ENCODE assay signal across 18 mouse cellular contexts in genomic region chr1:55109066-55109766, GRCm38 (mm10).
"Had no signal": no experiment of that assay in that cellular context is flagged by ENCODE, and none has a peak within 500 bp of the region (broad histone marks: within the 10 kb centered on the region; RNA-seq: fewer than 3 reads in every experiment).

No protein-coding gene starts in this region.

- H3K9me3 ChIP-seq: midbrain, embryonic 10.5 days; midbrain, embryonic 12.5 days; neural tube, embryonic 15.5 days had no signal

- H3K4me2 ChIP-seq: lung, embryonic 14.5 days; midbrain, embryonic 12.5 days; neural tube, embryonic 13.5 days; neural tube, embryonic 15.5 days had no signal

- H3K36me3 ChIP-seq: midbrain, embryonic 10.5 days; midbrain, embryonic 12.5 days; neural tube, embryonic 13.5 days; neural tube, embryonic 15.5 days had no signal

- DNase-seq: lung, embryonic 14.5 days; lung, postnatal 10 days; lung, postnatal 4 days; midbrain, embryonic 14.5 days; retina, postnatal 1 day; right cerebral cortex, adult 18-20 months; right cerebral cortex, postnatal 25 days; right cerebral cortex, postnatal 4 days; spleen, adult 18-20 months; thymus, adult 18-20 months; thymus, postnatal 14 days; thymus, postnatal 36 days had no signal

- H3K27me3 ChIP-seq: midbrain, embryonic 12.5 days; neural tube, embryonic 13.5 days; neural tube, embryonic 15.5 days had no signal

- H3K9ac ChIP-seq: lung, embryonic 14.5 days; midbrain, embryonic 12.5 days; neural tube, embryonic 13.5 days; neural tube, embryonic 15.5 days had no signal

- H3K4me1 ChIP-seq: midbrain, embryonic 10.5 days; midbrain, embryonic 12.5 days; neural tube, embryonic 13.5 days; neural tube, embryonic 15.5 days had no signal

- ATAC-seq: midbrain, embryonic 16.5 days had no signal

- H3K27ac ChIP-seq: midbrain, embryonic 10.5 days; midbrain, embryonic 12.5 days; neural tube, embryonic 13.5 days; neural tube, embryonic 15.5 days had no signal

- H3K4me3 ChIP-seq: midbrain, embryonic 10.5 days; midbrain, embryonic 12.5 days; myocyte; neural tube, embryonic 13.5 days; neural tube, embryonic 15.5 days had no signal
